In genomic region chr5:98937879-98938278, GRCm38 (mm10) we compare ENCODE assay signal across 13 mouse cellular contexts.
"Had no signal": no experiment of that assay in that cellular context is flagged by ENCODE, and none has a peak within 500 bp of the region (broad histone marks: within the 10 kb centered on the region; RNA-seq: fewer than 3 reads in every experiment).

No protein-coding gene starts in this region.

- DNase-seq: kidney, adult 2 months; left cerebral cortex, postnatal 4 days; lung, adult 2 months; lung, postnatal 36 days; right cerebral cortex, postnatal 14 days; thymus, adult 2 months; thymus, postnatal 25 days had no signal

- H3K4me2 ChIP-seq: limb, embryonic 13.5 days; stomach, embryonic 15.5 days had no signal

- H3K4me3 ChIP-seq: layer of hippocampus, adult 2 months; limb, embryonic 13.5 days; stomach, embryonic 15.5 days had no signal

- H3K9ac ChIP-seq: limb, embryonic 13.5 days; liver, embryonic 14.5 days; stomach, embryonic 15.5 days had no signal

- H3K27ac ChIP-seq: hindbrain, postnatal 0 days; layer of hippocampus, adult 2 months; limb, embryonic 13.5 days; liver, embryonic 14.5 days; stomach, embryonic 15.5 days had no signal

- H3K4me1 ChIP-seq: stomach, embryonic 15.5 days had no signal

- H3K27me3 ChIP-seq: limb, embryonic 13.5 days; stomach, embryonic 15.5 days had no signal

- ATAC-seq: hindbrain, postnatal 0 days; lung, postnatal 0 days had no signal

- H3K36me3 ChIP-seq: limb, embryonic 13.5 days; stomach, embryonic 15.5 days had no signal

- H3K9me3 ChIP-seq: limb, embryonic 13.5 days; stomach, embryonic 15.5 days had no signal
